Mouse (Mus musculus) embryo, embryonic 11 days (tissue): ENCODE measurements at regions not wholly inside any gene's neighbourhood (a gene's known extent, or its start where the extent isn't known, plus 50 kb on each side); places are given as distances from the start of the nearest gene placed in this dataset.

Experiments used
- DNase-seq: peaks from one replicate; pipeline ENCODE4 v3.0.0-alpha.2; 2015

DNA sequence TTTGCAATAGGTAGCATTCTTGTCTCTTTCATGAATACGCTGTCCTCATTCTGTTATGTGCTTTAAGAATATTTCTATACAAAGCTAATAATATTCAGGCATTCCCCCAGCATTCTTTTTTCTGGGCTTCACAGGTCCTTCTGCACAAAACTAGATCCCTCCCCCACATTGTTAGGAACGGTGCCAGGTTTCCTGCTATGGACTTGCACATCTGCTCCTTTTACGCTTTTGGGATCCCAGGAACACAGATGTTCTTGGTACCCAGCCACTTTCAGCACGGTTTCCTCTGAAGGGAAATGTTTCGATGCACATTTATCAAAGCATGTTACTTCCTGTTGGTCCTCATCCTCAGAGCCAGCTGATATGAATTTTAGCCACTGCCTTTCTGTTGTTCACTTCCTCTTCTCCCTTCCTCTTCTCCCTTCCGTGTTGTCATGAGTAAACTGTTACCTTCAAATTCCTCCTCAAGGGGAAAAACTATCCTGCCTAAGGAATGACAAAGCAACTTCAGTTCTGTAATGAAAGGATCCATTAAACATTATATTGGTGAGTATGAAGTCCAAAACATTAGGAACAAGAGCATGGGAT is 209.9 kb upstream of the Gbe1 start:
- peak; percentile 25 for DNase-seq

- DNase-seq: no peak
These were observed 172.3 kb upstream of the Gbe1 start for GRCm38 (mm10) chr16:70141466-70141865.

DNA sequence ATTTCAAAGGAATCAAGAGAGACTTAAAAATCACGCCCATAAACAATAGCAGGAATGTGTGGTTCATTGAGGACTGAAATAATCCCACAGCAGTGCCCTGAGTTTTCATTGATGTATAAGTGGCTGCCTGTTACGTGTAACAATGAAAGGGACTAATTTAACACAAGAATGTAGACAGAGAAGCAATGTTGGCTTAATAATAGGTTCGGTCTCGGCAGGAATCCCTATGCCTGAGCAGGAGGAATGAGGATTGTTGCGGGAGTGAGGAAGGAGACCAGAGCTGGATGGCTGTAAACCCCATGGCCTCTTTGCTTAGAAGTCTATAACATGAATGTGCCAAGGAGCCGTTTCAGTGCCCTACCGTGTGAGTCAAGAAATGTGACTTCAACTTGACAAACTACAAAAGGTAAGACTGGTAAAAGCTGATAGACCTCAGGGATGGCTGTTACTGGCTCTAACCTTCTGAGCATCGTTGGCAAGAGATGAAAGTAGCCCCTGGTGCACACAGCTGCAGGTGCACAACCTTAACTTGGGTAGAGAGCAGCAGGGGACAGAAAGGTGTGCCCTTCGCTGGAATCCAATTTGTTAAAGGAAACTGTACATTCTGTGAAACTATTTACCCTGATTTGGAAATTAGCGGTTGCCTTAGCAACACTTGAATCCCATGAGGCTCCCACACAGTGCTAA is 165.9 kb upstream of the Gbe1 start:
- DNase-seq: peak; percentile 5

- no peak for DNase-seq
These were observed 159.2 kb upstream of the Gbe1 start for GRCm38 (mm10) chr16:70154587-70154986.

GRCm38 (mm10) chr16:70160539-70160938 is 153.2 kb upstream of the Gbe1 start:
- DNase-seq: no peak

GRCm38 (mm10) chr16:70175140-70175539 is 138.6 kb upstream of the Gbe1 start:
- no peak for DNase-seq

DNA sequence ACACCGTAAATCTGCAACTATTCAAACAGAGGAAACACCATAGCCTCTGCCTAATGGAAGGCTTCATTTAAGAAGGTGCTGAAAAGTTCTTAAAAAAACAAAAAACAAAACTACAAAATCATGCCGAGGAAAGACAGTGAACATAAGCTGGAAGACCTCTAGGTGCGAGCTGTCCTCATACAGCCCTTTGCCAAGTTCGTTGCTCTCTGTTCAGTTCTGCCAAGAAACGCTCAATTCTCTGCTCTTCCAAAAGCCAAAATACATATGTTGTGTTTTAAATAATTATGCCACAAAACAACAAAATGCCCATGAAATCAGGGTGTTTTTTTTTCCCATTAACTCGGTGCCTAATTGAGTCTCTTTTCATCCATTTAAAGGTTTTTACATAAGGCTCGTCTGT is 134.8 kb upstream of the Gbe1 start:
- DNase-seq: no peak

DNA sequence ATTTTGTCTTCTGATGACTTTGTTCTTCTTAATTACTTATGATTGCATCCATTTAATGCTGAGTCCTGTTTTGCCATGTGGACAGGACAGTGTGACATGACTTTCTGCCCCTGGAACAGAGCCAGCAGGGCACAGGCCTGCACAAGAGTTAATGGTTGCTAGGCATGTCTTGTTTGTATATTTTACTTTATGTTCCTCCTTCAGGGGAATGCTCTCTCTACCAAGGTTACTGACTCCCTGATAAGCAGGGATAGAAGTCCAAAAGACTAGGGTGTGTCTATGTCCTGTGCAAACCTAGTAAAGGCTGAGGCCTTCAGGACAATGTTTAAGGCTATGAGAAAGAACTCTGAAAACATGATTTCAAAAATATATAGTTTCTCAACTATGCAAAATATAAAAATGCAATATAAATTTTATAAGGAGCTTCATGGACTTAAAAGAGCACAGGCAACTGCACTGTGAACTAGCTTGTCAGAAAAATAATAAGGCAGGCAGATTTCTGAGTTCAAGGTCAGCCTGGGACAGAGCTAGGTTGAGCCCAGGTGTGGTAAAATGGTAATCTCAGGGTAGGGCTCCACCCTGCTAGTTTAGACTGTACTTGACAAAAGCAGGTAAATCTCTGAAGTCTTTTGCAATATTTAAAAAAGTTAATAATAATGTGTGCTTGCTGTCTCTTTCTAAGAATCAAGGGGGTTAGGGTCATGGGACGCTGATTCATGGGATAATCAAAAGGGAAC is 99.7 kb upstream of the Gbe1 start:
- DNase-seq: no peak

DNA sequence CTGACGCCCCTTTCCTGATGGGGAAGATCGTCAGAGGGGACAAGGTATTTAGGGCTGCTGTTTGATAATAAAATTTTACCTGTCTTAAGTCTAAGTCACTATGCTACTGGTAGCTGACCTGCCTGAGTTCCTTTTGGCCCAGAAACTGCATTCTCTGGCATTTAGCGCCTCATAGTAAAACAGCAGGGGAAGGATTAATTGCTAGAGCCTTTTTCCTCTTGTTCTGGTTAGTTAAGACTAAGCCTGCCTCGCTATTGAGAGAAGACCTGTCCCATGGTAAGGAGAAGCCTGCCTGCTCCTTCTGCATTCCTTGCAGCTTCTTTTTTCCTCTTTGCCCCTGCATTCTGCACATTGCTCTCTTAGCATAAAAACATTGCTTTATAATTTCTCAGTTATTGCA is 98.9 kb upstream of the Gbe1 start:
- DNase-seq: peak; percentile 13

DNA sequence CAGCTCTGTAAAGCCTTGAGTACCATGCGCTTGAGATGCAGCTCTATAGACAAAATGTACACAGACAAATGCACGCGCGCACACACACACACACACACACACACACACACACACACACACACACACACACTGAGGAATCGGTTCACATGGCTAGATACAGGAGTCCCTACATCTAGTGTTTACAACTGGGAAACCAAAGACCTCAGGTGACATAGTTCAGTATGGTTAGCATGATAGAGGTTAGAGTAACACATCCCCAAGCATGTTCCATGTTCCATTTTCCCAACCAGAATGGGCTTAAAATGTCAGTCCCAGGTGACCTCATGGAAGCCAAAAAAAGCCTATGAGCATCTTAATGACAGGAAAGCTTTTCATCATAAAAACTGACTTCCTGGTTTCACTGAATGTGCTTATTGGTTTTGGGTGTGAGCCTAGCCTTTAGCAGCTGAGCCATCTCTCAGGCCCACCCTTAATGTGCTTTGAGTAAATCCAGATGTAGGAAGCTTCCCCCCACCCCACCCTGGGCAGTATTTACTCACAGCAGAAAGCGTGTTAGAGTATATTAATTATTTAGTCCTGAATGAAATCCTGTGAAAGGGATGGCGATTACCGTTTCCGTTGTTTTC is 86.0 kb upstream of the Gbe1 start:
- DNase-seq: peak; percentile 17

DNA sequence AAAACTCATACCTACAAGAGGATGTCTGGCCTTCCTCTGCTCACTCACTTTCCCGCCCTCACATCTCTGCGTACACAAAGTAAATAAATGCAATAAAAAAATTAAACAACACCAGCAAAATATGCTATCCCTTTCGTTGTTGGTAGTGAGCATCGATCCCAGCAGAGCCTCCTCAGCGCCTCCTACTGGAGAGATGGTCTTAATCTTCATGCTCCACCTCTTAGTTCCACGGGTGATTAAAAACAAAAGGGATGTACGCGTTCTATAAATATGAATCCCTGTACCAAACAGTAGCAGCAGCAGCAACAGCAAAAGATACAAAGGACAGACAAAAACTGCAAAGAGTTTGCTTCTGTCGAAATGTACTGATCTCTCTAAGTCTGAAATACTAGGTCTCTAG is 81.0 kb upstream of the Gbe1 start:
- DNase-seq: no peak

DNA sequence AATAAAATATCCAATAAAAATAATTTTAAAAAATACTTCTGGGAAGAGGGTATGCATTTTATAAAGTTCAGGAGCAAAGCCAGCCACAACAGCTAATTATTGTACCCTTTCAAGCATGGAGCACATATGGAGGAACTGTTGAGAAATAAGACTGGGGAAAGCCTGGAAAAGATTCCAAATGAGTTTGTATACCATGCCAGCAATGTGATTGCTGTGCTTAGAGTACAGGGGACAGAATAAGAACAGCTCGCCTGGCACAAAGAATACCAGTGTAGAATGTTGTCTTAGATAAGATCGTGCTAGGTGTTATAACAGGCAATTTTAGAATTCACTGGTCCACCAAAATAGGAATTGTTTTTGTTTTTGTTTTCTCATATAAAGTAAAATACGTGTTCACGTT is 78.6 kb upstream of the Gbe1 start:
- no peak for DNase-seq

DNA sequence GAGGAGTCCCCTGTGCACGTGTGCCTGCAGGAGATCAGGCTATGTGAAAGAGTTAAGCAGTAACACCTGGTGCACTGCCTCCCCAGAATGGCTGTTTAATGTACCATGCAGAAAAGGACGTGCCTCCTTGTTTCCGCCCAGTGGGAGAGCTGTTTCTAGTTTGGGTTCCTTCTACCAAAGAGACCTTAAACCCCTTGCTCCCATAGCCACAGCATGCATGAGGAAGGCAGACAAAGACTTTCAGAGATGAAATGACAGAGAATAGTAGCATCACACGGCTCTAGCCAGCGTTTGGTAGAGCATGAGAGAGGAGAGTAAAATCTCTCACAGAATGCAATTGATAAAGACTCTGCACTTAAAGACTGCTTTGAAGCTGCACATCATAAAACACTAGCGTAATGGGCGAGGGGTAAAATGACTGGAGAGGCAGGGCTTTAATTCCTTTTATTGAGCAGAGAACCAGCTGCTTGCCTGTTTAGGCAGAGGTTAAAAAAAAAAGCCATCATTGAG is 74.3 kb upstream of the Gbe1 start:
- peak; percentile 60 for DNase-seq

DNA sequence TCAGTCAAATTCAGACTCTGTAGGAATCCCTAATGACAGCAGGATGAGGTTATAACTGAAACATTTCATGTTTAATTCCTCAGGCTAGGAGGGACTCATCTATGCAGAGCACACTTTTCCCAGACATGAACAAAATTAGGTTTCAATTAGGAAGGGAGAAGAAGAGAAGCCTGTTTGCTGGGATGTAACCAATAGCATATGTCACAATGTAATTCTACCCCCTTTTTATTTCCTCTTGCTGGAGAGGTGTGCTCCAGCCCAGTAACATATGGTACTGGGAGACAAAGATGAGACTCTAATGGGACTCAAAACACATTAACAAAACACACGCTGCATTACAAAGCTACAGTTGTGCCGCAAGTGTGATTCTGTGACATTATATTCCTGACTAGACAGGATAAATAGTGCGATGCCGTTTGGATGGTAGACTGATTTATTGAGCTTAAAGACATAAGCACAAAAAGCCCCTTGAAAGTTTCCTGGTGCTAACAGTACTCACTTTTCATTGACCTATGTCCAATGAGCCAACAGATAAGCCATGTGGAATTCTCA is 69.5 kb upstream of the Gbe1 start:
- no peak for DNase-seq

DNA sequence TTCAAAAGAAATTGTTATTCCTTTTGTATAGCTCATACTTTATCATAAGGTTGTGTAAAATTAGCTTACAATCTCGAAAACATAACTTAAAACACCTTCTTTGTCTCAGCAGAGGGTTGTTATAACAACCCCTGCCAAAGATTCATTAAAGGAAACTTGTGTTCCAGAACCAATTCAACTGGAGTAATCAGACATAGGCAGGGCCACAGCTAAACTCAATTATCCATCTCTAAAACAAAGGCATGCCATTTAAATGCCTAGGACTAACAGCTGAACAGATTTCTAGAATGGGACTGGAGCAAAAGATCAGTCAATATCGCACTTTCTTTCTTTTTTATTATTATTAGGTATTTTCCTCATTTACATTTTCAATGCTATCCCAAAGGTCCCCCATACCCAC is 68.8 kb upstream of the Gbe1 start:
- DNase-seq: no peak

GRCm38 (mm10) chr16:70259364-70259763 is 54.4 kb upstream of the Gbe1 start:
- DNase-seq: peak; percentile 7

DNA sequence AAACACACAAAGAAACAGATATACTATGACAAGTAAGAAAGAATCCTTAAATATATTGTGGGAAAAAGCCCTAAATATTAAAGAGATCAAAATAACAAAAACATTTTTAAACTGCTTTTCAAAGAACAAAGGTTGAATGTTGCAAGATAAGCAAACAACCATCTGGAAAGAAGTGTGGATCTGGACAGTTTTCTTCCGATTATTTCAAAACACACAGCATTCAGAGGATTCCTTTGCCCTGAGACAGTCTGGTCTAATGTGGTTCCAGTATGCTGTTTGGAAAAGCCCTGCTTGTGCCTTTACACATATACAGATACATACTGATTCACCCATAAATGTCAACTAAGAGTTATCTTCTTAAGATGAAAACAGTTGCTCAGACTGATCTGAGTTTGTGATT is 53.6 kb upstream of the Gbe1 start:
- DNase-seq: no peak
